Mouse (Mus musculus) B cell, adult (primary cell): ENCODE data around the gene Ccdc136. TPM values are rescaled to one million over a fixed set of nuclear protein-coding genes. Genes with fewer than 3 reads are reported as not detected.

Source experiments
- total RNA-seq: library from RNA; stranded (reverse); gene quantifications from 4 replicates; pipeline ENCODE4 v1.2.4, GENCODE M21; 2023; ENCODE audit not compliant: inconsistent age

Gene Ccdc136
- total RNA-seq: not detected in 4 replicates

DNA sequence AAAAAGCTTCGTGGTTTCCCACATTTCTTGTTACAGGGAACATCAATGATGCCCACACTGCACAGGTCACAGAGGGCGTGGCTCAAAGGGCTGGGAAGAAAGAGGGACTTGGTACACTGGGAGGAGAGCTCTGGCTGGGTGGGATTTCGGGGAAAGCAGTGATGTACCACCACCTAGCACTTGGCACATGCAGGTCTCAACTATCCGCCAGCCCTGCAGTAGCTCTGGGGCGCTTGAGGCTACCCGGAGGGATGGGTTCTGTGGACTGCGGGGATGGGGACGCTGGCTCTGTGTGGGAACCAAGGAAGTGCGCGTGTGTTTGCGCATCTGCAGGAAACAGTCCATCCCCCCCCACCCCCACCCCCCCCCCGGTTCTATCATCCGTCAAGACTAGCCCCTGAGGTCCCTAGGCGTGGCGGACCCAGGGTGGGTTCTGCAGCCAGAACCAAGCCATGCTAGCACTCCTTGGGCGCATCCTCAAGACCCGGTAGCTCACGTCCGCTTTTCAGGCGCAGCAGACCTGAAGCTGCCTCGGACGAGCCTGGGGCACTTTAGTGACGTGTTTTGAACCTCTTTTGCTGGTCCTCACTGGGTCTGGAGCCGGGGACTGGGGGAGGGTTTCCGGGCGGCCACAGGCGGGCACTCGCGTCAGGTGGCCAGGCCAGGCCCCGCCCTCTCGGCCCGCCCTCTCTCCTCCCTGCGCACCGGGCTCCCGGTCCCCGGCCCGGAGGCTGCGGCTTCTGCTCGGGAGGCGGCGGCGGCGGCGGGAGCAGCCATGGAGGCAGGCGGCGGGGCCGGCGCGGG is at the start of gene Ccdc136:
TSS of gene Ccdc136 (plus strand) at position 400 of the 804 bp plus-strand sequence.

DNA sequence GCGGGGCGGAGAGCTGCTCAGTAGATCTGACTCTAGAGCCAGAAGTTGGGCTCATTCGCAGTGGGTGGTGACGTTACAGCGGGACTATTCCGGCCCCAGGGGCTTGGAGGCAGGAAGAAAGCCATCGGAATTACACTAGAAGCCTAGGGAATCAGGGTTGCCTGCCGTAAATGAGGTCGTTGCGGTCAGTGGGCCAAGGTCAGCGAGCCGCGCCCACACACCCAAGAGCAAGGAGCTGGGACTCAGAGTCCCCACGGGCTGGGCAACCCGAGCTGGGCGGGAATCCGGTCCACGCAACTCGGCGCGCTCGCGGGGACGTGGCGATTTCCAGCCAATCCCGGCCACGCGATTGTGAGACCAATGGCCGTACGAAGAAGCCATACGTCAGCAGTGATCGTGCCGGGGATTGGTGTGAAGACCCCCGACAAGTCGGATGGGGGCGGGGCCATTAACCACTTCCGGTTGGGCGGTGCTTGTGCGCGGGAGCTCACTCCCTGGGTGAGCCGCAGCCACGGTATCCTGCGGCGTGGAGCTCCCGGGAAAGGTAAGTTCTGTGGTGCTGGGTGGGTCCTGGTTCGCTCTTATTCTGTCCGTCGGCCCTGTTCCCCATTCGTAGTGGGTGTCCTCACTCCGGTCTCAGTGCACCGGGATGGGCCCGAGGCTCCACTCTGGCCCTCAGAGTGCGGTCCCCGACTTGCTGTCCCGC is 48.3 kb upstream of the Ccdc136 start, which contains the start of gene Calu:
TSS of gene Calu (plus strand) at position 405 of the 706 bp plus-strand sequence.

DNA sequence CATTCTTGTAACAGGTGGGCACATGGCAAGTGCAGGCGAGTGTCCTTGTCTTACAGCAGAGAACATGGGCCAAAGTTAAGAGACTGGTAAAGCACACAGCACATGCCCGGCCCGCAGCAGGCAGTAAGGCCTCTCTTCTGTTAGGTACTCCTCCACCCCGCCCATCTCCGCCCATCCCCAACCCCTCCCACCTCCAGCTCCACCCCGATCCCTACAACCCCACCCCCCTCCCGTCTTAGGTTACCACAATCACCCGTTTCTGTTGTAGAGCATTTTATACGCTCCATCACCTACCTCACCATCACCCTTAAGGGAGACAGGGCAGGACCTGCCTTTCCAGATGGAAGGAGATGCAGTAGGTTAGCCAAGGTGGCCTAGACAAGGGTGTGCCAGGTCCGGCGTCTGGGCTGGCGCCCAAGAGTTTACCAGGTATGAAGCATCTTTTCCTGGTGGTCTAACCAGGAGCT is 8.0 kb upstream of the Ccdc136 start, which contains the start of gene Opn1sw:
TSS of gene Opn1sw (minus strand) at position 417 of the 467 bp plus-strand sequence.

DNA sequence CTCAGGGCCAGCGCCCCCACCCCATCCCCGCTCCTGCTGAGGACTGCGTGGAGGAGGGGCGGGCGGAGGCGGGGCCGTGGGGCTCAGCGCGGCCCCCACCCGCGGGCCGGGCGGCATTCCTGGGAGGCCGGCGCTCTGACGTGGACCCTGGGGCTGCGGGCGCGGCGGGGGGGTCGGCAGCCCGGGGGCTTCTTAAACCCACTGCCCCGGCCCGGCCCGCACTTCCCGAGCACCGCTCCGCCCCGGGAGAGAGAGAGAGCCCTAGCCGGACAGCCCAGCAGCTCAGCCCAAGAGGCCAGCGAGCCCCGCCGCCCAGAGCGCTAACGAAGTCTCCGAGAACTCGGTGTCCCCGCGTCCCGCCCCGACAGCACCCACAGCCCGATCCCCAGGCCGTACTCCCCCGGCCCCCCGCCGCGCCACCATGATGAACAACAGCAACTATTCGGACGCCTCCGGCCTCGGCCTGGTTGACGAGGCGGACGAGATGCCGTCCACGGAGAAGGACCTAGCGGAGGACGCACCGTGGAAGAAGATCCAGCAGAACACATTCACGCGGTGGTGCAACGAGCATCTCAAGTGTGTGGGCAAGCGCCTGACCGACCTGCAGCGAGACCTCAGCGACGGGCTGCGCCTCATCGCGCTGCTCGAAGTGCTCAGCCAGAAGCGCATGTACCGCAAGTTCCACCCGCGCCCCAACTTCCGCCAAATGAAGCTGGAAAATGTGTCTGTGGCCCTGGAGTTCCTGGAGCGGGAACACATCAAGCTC is 37.1 kb downstream of the Ccdc136 start, which contains the start of gene Flnc:
TSS of gene Flnc (plus strand) at position 219 of the 766 bp plus-strand sequence.

DNA sequence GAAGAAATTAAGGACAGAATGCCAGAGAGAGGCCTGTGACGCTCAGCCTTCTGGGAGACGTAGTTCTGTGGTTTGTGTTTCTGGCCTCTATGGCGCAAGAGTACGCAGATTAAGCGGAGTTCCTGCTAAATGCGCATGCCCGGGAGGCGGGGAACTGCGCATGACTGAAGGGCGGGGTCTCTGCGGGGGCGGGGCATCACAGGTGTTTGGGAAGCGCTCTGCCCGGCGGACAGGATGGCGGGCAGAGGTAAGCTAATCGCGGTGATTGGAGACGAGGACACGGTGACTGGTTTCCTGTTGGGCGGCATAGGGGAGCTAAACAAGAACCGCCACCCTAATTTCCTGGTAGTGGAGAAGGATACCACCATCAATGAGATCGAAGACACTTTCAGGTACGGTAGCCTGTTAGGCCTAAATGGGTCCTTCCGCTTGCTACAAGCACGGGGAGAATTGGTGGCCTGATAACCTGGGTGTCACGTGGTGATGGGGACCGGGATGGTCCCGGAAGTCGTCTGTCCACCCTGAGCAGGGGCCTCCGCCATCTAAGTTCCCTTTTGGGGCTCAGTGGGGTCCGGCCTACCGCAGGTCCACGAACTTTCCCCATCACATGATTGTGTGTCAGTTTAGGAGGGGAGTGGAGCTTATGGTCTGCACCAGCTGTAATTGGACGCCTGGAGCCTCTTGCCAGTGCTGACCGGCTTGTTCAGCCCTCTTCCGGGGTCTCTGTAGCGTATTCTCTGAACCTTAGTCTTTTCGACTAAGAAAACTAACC is 71.7 kb downstream of the Ccdc136 start, which contains the start of gene Atp6v1f:
TSS of gene Atp6v1f (plus strand) at position 136 of the 772 bp plus-strand sequence.

DNA sequence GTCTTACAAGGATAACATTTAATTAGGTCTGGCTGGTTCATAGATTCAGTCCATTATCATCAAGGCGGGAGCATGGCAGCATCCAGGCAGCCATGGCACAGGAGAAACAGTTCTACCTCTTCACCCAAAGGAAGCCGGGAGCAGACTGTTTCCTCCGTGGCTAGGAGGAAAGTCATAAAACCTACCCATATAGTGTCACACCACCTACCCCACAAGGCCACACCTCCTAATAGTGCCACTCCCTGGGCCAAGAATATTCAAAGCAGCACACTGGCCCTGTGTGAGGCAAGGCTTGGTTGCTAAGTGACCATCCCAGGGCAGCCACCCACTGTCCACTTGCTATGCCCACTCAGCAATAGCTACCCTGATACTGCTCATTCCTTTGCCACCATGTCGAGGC is 75.0 kb downstream of the Ccdc136 start, which contains the start of gene Atp6v1fnb:
TSS of gene Atp6v1fnb (plus strand) at position 301 of the 400 bp plus-strand sequence.

Other genes with a start within 250 kb of the Ccdc136 start
- gene Rbm28, start 231.3 kb upstream of the Ccdc136 start, total RNA-seq: 83.3 to 110 TPM (median 99.1 TPM) in 4 replicates
- 0.15 to 0.35 TPM (median 0.18 TPM) in 3 of 4 replicates, not detected in the other for gene Prrt4, start 216.7 kb upstream of the Ccdc136 start, total RNA-seq
- 50.0 to 66.5 TPM (median 62.4 TPM) in 4 replicates for gene Impdh1, start 179.9 kb upstream of the Ccdc136 start, total RNA-seq
- gene Hilpda, start 123.8 kb upstream of the Ccdc136 start, total RNA-seq: 19.0 to 23.3 TPM (median 19.3 TPM) in 4 replicates
- gene Fam71f2, start 116.7 kb upstream of the Ccdc136 start, total RNA-seq: 1.4 to 2.6 TPM in 2 of 4 replicates, not detected in the others
- not detected in 4 replicates for gene Fam71f1, start 77.2 kb upstream of the Ccdc136 start, total RNA-seq
- gene Calu, start 48.2 kb upstream of the Ccdc136 start, total RNA-seq: 44.1 to 51.6 TPM (median 49.2 TPM) in 4 replicates
- gene Opn1sw, start 7.8 kb upstream of the Ccdc136 start, total RNA-seq: not detected in 4 replicates
- 0.06 TPM in 1 of 4 replicates, not detected in the others for gene Flnc, start 36.9 kb downstream of the Ccdc136 start, total RNA-seq
- gene Atp6v1f, start 71.4 kb downstream of the Ccdc136 start, total RNA-seq: 198 to 223 TPM (median 219 TPM) in 4 replicates
- gene Atp6v1fnb, start 75.1 kb downstream of the Ccdc136 start, total RNA-seq: 7.5 to 11.0 TPM (median 7.8 TPM) in 4 replicates
- gene Kcp, start 111.6 kb downstream of the Ccdc136 start, total RNA-seq: 1.2 TPM in 1 of 4 replicates, not detected in the others
- gene Irf5, start 130.3 kb downstream of the Ccdc136 start, total RNA-seq: 252 to 274 TPM (median 255 TPM) in 4 replicates
- gene Tnpo3, start 213.6 kb downstream of the Ccdc136 start, total RNA-seq: 71.8 to 80.2 TPM (median 75.9 TPM) in 4 replicates